Mouse (Mus musculus) kidney, adult 2 months (tissue): Measurements from ENCODE around the gene Lmod1. TPM values are rescaled to one million over a fixed set of nuclear protein-coding genes. Genes with fewer than 3 reads are reported as not detected.

Experiments
- DNase-seq: peaks from one replicate; pipeline ENCODE4 v3.0.0; 2021
- H3K27ac ChIP-seq: fragments of 200-500 bp; 2 replicates; pipeline ENCODE4 v1.5.1; 2012; ENCODE audit warnings: low read depth, low read length, control low read depth, inconsistent platforms; ENCODE audit not compliant: insufficient read depth
- H3K27me3 ChIP-seq: fragments of 200-500 bp; replicated peaks from 2 replicates; pipeline ENCODE4 v1.6.1; 2012; ENCODE audit warnings: mild to moderate bottlenecking, moderate library complexity, low read length, inconsistent platforms; ENCODE audit not compliant: control insufficient read depth, insufficient read depth
- H3K36me3 ChIP-seq: fragments of 200-500 bp; 2 replicates; pipeline ENCODE4 v1.6.1; 2012; ENCODE audit warnings: mild to moderate bottlenecking, moderate library complexity, low read length, inconsistent platforms; ENCODE audit not compliant: control insufficient read depth, insufficient read depth
- H3K4me1 ChIP-seq: fragments of 200-500 bp; 2 replicates; pipeline ENCODE4 v1.6.1; 2011; ENCODE audit warnings: low read length; ENCODE audit not compliant: control insufficient read depth, insufficient read depth
- H3K4me3 ChIP-seq: fragments of 200-500 bp; 2 replicates; pipeline ENCODE4 v1.5.1; 2011; ENCODE audit warnings: mild to moderate bottlenecking, low read depth, low read length, control low read depth; ENCODE audit not compliant: insufficient read depth
- CTCF ChIP-seq: fragments of 200-500 bp; conservative IDR thresholded peaks from 2 replicates; pipeline ENCODE4 v1.5.1; 2011; ENCODE audit warnings: low read depth, mild to moderate bottlenecking, control low read depth, low read length, moderate library complexity, mixed read lengths; ENCODE audit not compliant: insufficient read depth, insufficient read length
- POLR2A ChIP-seq: fragments of 200-500 bp; IDR thresholded peaks from one replicate; pipeline ENCODE4 v1.6.1; 2011; ENCODE audit warnings: low read depth, low read length, control low read depth
- WGBS: fragments of 180-500 bp; shearing (Covaris S2); methylation state at CpG from one replicate; pipeline ENCODE4 v1.1.7; 2018; 5-methylcytosine and 5-hydroxymethylcytosine counted together
- polyA plus RNA-seq: library from polyadenylated mRNA; depleted of rRNA; stranded (reverse); fragments of >200 nt; gene quantifications from 2 replicates; pipeline ENCODE4 v1.2.3, GENCODE M21; 2012

Gene Lmod1
- polyA plus RNA-seq, 1 experiment = 2.6 TPM

DNA sequence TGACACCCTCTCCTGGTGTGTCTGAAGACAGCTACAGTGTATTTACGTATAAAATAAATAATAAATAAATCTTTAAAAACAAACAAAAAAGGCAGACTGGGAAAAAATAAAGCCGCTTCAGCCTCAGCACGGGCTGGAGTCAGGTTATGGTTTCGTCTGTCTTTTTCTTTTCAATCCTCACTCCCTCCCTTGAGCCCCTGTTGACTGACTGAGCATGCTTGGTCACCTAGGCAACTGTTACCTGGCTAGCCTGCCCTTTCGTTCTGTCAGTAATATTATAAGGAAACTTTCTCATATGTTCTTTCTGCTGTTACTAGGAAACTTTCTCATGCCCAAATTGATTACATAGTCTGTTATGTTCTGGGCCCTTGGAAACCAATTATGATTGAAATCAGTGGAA, 33.7 kb upstream of the Lmod1 start:
- no peak for DNase-seq
- WGBS = 79% methylated on average over 5 of the region's 5 CpGs
- H3K4me3 ChIP-seq = no peak overlapping the region
- TF ChIP-seq CTCF = no peak
- TF ChIP-seq POLR2A = no peak
- no peaks in the 10 kb centered on the region for H3K27me3 ChIP-seq
- no peak overlapping the region for H3K27ac ChIP-seq
- H3K36me3 ChIP-seq = peaks cover 2% of the 10 kb centered on the region
- H3K4me1 ChIP-seq = no peaks in the 10 kb centered on the region

GRCm38 (mm10) chr1:135311356-135311755, 13.3 kb upstream of the Lmod1 start:
- Histone ChIP-seq H3K36me3 (peaks cover 1% of the 10 kb centered on the region; the same call in 1 of the 2 replicates), H3K4me1 (peaks cover 10% of the 10 kb centered on the region; the same call in 1 of the 2 replicates), H3K27me3 (no peaks in the 10 kb centered on the region), H3K4me3 (no peak overlapping the region; the same call in 1 of the 2 replicates), H3K27ac (no peak overlapping the region)
- peak; percentile 91 for DNase-seq
- 47% methylated on average over 6 of the region's 6 CpGs for WGBS
- no peak for TF ChIP-seq CTCF
- TF ChIP-seq POLR2A = no peak

- Histone ChIP-seq H3K27ac (peak overlapping the region; percentile 43; the same call in 1 of the 2 replicates), H3K27me3 (no peaks in the 10 kb centered on the region), H3K36me3 (peaks cover 1% of the 10 kb centered on the region; the same call in 1 of the 2 replicates), H3K4me3 (peak overlapping the region; percentile 43), H3K4me1 (peaks cover 10% of the 10 kb centered on the region; the same call in 1 of the 2 replicates)
- peak; percentile 56 for DNase-seq
- WGBS = 36% methylated on average over 4 of the region's 4 CpGs
- TF ChIP-seq POLR2A = no peak
- TF ChIP-seq CTCF = no peak
Measured at GRCm38 (mm10) chr1:135312201-135312600, 12.4 kb upstream of the Lmod1 start.

GRCm38 (mm10) chr1:135313284-135314031, 11.1 kb upstream of the Lmod1 start, which contains the start of gene Timm17a:
Gene Timm17a (minus strand): TSS chr1:135313778.
- TF ChIP-seq CTCF = no peak
- TF ChIP-seq POLR2A = peak; percentile 43
- no peaks in the 10 kb centered on the region for H3K27me3 ChIP-seq
- peaks cover 10% of the 10 kb centered on the region; the same call in 1 of the 2 replicates for H3K4me1 ChIP-seq
- DNase-seq = peak; percentile 97
- peak within 1 kb of the TSS; percentile 77 for H3K4me3 ChIP-seq
- under 1% methylated on average over 51 of the region's 51 CpGs for WGBS
- peak within 1 kb of the TSS; percentile 83 for H3K27ac ChIP-seq
- peaks cover 1% of the 10 kb centered on the region; the same call in 1 of the 2 replicates for H3K36me3 ChIP-seq

DNA sequence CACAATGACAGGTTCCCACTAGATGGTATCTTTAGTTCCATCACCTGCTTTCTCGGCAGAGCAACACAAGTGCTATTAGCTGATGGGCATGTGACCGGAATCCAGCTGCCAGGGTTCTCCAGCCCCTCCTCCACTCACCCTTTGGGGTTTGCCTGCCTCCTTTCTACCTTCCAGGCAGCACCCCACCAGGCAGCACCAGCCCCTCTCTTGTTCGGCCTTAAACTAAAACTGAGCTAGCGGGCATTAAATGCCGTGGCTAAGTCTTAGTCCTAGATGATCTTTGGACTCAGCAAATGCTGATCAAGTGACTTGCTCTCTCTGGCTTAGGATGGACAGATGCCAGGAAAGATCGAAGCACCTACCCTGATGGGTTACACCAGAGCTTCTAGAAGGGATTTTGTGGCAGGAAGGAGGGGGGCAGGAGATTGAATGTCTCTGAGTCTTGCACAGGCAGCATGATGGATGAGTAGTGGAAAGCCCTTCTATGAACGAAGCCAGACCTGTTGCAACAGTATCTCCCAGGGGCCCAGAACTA, 1.2 kb upstream of the Lmod1 start:
- WGBS = 61% methylated on average over 7 of the region's 7 CpGs
- Histone ChIP-seq H3K4me1 (no peaks in the 10 kb centered on the region; the same call in 1 of the 2 replicates), H3K27me3 (no peaks in the 10 kb centered on the region), H3K36me3 (no peaks in the 10 kb centered on the region), H3K4me3 (no peak overlapping the region), H3K27ac (no peak overlapping the region)
- TF ChIP-seq CTCF (no peak), POLR2A (no peak)
- DNase-seq = peak; percentile 85

DNA sequence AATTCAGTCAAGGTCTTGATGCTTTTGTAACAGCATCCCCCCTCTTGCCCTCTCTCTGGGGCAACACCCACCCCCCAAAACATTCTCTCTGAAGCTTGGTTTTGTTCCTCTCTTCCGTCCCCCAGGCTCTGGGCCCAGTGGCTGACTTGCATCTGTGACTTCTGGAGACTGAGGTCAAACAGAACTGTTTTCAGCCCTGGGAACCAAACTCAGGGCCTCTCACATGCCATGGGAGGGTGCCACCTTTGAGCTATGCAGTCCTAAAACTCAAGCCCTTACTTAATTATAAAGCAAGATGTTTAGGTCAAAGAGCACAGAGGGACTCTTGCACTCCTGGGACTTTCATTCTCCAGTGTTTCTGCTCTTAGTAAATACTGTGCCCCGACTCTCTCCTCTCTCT, 1.3 kb downstream of the Lmod1 start:
- no peaks in the 10 kb centered on the region for H3K27me3 ChIP-seq
- no peak for TF ChIP-seq CTCF
- TF ChIP-seq POLR2A = no peak
- H3K27ac ChIP-seq = no peak overlapping the region
- no peak overlapping the region for H3K4me3 ChIP-seq
- no peak for DNase-seq
- H3K36me3 ChIP-seq = no peaks in the 10 kb centered on the region
- H3K4me1 ChIP-seq = no peaks in the 10 kb centered on the region; the same call in 1 of the 2 replicates
- WGBS = 83% methylated on average over 2 of the region's 2 CpGs

DNA sequence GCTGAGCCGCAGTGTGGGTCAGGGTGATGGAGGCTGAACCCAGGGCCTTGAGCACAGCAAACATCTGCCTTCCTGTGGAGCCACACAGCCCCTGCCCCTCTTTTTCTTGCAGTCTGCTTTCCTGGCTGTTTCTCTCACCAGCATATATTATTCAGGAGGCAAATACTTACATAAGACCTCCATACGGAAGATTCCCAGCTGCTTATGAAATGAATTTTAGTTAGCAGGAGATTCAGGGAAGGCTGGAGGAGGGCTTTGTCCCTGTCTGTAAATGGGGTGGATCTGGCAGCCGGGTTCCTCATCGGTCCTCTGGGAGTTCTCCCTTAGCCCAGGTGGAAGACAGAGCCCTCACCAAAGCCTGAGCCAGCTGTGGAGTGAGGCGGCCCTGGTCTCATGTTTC, 3.8 kb downstream of the Lmod1 start:
- no peak overlapping the region for H3K27ac ChIP-seq
- no peaks in the 10 kb centered on the region for H3K27me3 ChIP-seq
- no peak for TF ChIP-seq POLR2A
- no peak for TF ChIP-seq CTCF
- H3K4me1 ChIP-seq = no peaks in the 10 kb centered on the region; the same call in 1 of the 2 replicates
- no peak overlapping the region for H3K4me3 ChIP-seq
- DNase-seq = no peak
- WGBS = 61% methylated on average over 5 of the region's 5 CpGs
- H3K36me3 ChIP-seq = no peaks in the 10 kb centered on the region
